8 mouse cellular contexts compared by ENCODE assay signal in the genomic region with DNA sequence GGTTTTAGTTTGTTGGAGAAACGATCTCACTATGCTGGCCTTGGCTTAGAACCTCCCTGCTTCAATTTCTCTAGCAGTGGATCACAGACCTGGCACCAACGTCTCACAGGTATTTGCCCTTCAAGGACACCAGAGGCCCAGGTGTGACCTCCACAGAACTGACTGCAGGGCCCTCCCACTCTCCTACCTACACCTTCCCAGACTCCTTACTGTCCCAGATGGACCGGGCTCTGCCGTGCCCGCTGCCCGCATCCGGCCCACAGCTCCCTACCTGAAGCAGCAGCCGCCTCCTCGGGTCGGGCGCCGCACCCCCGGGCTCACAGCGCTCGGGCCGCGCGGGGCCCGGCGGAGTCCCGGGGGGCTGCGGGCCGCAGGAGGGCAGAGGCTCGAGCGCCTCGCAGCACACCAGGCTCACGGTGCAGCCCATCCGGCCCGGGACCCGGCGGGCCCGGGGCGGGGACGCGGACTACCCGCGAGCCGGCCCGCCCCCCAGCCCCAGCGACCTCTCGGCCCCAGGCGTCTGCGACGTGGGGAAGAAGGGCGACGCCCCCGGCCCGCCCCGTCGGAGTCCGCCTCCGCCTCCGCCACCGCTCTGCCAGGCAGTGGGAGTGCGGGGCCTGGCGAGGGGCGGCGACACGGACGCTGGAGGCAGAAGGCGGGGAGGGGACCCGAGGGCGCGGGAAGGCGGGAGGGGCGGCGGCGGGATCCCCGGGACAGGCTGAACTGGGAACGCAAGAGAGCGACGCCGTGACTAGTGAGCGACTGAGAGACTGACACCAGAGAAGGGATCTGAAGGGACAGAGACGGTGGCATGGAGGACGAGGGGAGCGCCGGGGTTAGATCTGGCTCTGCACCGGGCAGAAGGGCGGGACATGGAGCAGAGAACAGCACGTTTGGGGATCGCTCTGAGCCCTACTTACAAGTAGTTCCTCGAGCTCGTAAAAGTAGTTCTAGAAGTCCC. TPM values are rescaled to one million over a fixed set of nuclear protein-coding genes. Genes with fewer than 3 reads are reported as not detected.
DNase-seq lines count a peak whose midpoint lies in the region; ATAC-seq and TF ChIP-seq lines count a peak whose summit lies in the region.

A gene (minus strand): TSS at position 429 of the 961 bp plus-strand sequence.

- peak; percentile 75 for ATAC-seq in heart, postnatal 0 days (ENCODE audit: insufficient read depth, low read depth)
- ATAC-seq in neural tube, embryonic 14.5 days (ENCODE audit: low read depth) = peak; percentile 60; the same call in 1 of the 2 replicates

- no peak within 1 kb of the TSS for H3K27ac ChIP-seq in embryonic fibroblast, embryonic 13.5 days (ENCODE audit: insufficient read depth, low read length)
- H3K27ac ChIP-seq in heart, postnatal 0 days (ENCODE audit: low read depth) = peak within 1 kb of the TSS; percentile 67
- H3K27ac ChIP-seq in neural tube, embryonic 14.5 days (ENCODE audit: low read depth, low read length) = no peak within 1 kb of the TSS

- no peaks in the 10 kb centered on the region for H3K36me3 ChIP-seq in heart, postnatal 0 days (replicated peaks; ENCODE audit: control insufficient read depth, insufficient read depth, low read length)
- no peaks in the 10 kb centered on the region for H3K36me3 ChIP-seq in neural tube, embryonic 14.5 days (ENCODE audit: control insufficient read depth, insufficient read depth, low read length)

- WGBS in heart, postnatal 0 days = 1% methylated on average over 77 of the region's 84 CpGs
- WGBS in lung, adult 2 months = 3% methylated on average over 84 of the region's 84 CpGs
- WGBS in neural tube, embryonic 14.5 days = 2% methylated on average over 66 of the region's 84 CpGs

- no peak for TF ChIP-seq POLR2A in embryonic fibroblast, embryonic 13.5 days (IDR thresholded peaks at IDR 0.05; ENCODE audit: low read depth, low read length)
- no peak for TF ChIP-seq POLR2A in lung, adult 2 months (IDR thresholded peaks at IDR 0.05; ENCODE audit: borderline replicate concordance, extremely low read depth, low read depth, low read length)

- no peak for TF ChIP-seq CTCF in embryonic fibroblast, embryonic 13.5 days (IDR thresholded peaks at IDR 0.05; ENCODE audit: borderline replicate concordance, insufficient read depth, low read length)
- no peak for TF ChIP-seq CTCF in heart, postnatal 0 days (IDR thresholded peaks at IDR 0.05; ENCODE audit: low read depth)
- TF ChIP-seq CTCF in lung, adult 2 months (IDR thresholded peaks at IDR 0.05; ENCODE audit: insufficient read depth, low read length) = no peak

- H3K4me1 ChIP-seq in embryonic fibroblast, embryonic 13.5 days (ENCODE audit: control insufficient read depth, insufficient read depth, low read length) = no peaks in the 10 kb centered on the region
- peaks cover 41% of the 10 kb centered on the region for H3K4me1 ChIP-seq in heart, postnatal 0 days (ENCODE audit: control insufficient read depth, insufficient read depth)
- H3K4me1 ChIP-seq in lung, adult 2 months (ENCODE audit: control insufficient read depth, insufficient read depth, low read length) = peaks cover 2% of the 10 kb centered on the region; the same call in 1 of the 2 replicates
- peaks cover 10% of the 10 kb centered on the region; the same call in 1 of the 2 replicates for H3K4me1 ChIP-seq in neural tube, embryonic 14.5 days (ENCODE audit: control insufficient read depth, insufficient read depth, low read length)

- peak; percentile 29 for DNase-seq in right cerebral cortex, postnatal 4 days
- no peak for DNase-seq in right cerebral cortex, postnatal 14 days
- peak; percentile 55 for DNase-seq in heart, postnatal 0 days (ENCODE audit: low spot score)
- DNase-seq in kidney, postnatal 14 days = peak; percentile 86
- peak; percentile 47 for DNase-seq in lung, adult 2 months
- peak; percentile 44 to 67 for DNase-seq in urinary bladder, postnatal 36 days (ENCODE audit: low spot score in 2 of 2)

- H3K4me2 ChIP-seq in heart, postnatal 0 days (ENCODE audit: low read depth, low read length) = peak within 1 kb of the TSS; percentile 95
- H3K4me2 ChIP-seq in neural tube, embryonic 14.5 days (ENCODE audit: low read depth, low read length) = peak within 1 kb of the TSS; percentile 81

- TF ChIP-seq EP300 in heart, postnatal 0 days (IDR thresholded peaks at IDR 0.05; ENCODE audit: low read depth) = no peak

- peak within 1 kb of the TSS; percentile 42 for H3K4me3 ChIP-seq in embryonic fibroblast, embryonic 13.5 days (ENCODE audit: insufficient read depth, low read length)
- H3K4me3 ChIP-seq in heart, postnatal 0 days (ENCODE audit: low read depth, low read length) = peak within 1 kb of the TSS; percentile 66
- H3K4me3 ChIP-seq in lung, adult 2 months (replicated peaks; ENCODE audit: extremely low read depth, low read depth, low read length) = peak within 1 kb of the TSS; percentile 66
- H3K4me3 ChIP-seq in neural tube, embryonic 14.5 days (ENCODE audit: low read depth, low read length) = peak within 1 kb of the TSS; percentile 43

- H3K27me3 ChIP-seq in heart, postnatal 0 days (ENCODE audit: control insufficient read depth, insufficient read depth, low read length) = no peaks in the 10 kb centered on the region
- peaks cover 7% of the 10 kb centered on the region; the same call in 1 of the 2 replicates for H3K27me3 ChIP-seq in neural tube, embryonic 14.5 days (ENCODE audit: control insufficient read depth, insufficient read depth, low read length)

- no peaks in the 10 kb centered on the region for H3K9me3 ChIP-seq in heart, postnatal 0 days (replicated peaks; ENCODE audit: control insufficient read depth, low read length)
- no peaks in the 10 kb centered on the region for H3K9me3 ChIP-seq in neural tube, embryonic 14.5 days (ENCODE audit: control insufficient read depth, low read length)

- peak within 1 kb of the TSS; percentile 63 for H3K9ac ChIP-seq in heart, postnatal 0 days (replicated peaks; ENCODE audit: low read depth, low read length)
- peak within 1 kb of the TSS; percentile 55 for H3K9ac ChIP-seq in neural tube, embryonic 14.5 days (replicated peaks; ENCODE audit: low read depth, low read length)

RNA-seq across cellular contexts. Expression of the gene that starts here (rescaled TPM):
- polyA plus RNA-seq in embryonic fibroblast, embryonic 13.5 days (2011; ENCODE audit: insufficient read length, low read depth, missing spikeins) = 122 and 198 TPM in 2 replicates
- 458 and 512 TPM in 2 replicates for total RNA-seq in heart, postnatal 0 days (2014; rRNA removed; ENCODE audit: low replicate concordance)
- polyA plus RNA-seq in heart, postnatal 0 days (2015; fragmentation: Nextera tagmentation; extraction: Ambion mirVana) = 108 and 125 TPM in 2 replicates
- polyA plus RNA-seq in lung, adult 2 months (2012; rRNA removed) = 781 and 1,078 TPM in 2 replicates
- polyA plus RNA-seq in neural tube, embryonic 14.5 days (2014; fragmentation: Nextera tagmentation; extraction: Ambion mirVana) = 11.3 and 12.7 TPM in 2 replicates
